Mouse (Mus musculus): ENCODE results near the gene Filip1l. TPM values are rescaled to one million over a fixed set of nuclear protein-coding genes. Genes with fewer than 3 reads are reported as not detected.

The Filip1l gene
- polyA plus RNA-seq, 1 experiment = 11.0 TPM

DNA sequence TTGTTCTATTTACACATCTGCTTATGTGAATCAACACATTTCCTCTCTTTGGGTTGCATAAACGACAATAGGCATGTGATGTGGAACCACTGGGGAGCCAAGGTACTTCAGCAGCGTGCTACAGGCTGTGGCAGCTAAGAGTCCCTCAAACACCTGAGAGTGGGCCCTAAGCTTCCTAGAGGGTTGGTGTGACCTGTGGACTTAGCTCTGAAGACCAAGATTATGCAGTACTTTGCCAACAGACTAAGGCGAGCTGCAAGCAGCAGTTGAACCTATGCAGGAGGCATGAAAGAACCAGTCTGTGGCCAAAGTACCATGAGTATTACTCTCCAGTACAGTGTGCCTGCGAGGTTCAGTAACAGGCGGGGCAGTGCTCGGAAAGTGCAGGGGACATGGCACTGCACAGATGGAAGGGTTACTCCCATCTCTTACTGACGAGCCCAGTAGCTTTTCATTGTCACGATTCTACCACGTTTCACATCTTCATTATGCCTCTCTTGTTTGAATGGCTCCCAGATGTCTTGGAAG is 112.6 kb downstream of the Filip1l start:
- no peak for DNase-seq (ENCODE audit: low read depth, low spot score)
- WGBS = 88% methylated on average over 9 of the region's 9 CpGs

DNA sequence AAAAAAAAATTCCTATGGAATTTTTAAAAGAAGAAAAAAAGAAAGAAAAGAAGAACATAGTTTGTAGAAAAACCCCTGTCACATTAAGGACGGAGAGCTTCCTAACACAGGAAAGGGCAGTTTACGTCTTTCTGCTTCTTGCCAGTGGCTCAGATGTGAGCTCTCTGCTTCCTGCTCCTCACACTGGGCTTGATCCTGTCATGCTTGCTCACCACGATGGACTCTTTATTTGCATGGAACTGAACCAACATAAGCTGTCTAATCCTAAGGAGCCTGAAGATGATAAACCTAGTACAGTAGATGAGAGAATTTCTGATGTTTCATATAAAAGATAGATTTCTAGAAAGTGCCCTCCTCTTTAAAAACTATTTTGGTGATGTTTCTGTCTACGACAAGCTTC is 116.4 kb downstream of the Filip1l start:
- 71% methylated on average over 4 of the region's 4 CpGs for WGBS
- DNase-seq (ENCODE audit: low read depth, low spot score) = no peak

DNA sequence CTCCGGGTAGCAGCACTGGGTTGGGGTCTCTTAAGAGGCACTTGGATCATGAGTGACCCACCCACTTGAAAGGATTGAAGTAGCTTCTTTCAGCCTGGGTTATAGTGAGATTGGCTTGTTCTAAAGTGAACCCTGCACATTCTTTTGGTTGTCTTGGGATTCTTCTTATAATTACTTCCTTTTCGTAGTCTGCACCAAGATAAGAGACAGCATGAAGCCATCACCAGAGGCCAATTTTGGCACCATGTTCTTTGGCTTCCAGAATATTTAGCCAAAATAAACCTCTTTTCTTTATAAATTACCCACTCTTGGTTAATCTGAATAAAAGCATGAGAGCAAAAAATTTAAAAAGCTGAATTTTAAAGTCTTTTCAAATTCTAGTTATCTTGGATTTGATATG is 117.0 kb downstream of the Filip1l start:
- no peak for DNase-seq (ENCODE audit: low read depth, low spot score)
- 86% methylated on average over 2 of the region's 2 CpGs for WGBS

DNA sequence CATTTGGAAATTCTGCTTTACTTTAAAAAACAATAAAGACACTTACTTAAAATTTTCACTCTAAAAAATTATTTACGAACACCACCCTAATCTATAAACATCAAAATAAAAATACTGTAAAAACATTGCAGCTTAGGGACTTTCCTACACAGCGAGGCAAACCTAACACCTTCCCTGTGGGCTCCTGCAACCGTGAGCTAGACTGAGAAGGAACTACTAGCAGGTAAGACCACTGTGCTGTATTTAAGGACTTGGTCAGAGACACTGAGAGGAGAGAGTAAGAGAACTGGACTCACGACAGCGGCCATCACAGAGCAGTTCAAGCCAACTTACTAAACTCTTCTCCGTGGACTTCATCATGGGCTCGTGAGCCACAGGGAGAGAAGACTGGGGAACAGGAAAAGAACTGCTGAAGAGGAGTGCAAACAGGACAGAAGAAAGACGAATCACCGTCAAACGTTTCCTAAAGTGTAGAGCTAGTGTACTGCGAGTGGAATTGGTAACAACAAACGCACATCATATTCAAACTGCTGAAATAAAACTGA is 117.5 kb downstream of the Filip1l start:
- 85% methylated on average over 12 of the region's 12 CpGs for WGBS
- no peak for DNase-seq (ENCODE audit: low read depth, low spot score)

DNA sequence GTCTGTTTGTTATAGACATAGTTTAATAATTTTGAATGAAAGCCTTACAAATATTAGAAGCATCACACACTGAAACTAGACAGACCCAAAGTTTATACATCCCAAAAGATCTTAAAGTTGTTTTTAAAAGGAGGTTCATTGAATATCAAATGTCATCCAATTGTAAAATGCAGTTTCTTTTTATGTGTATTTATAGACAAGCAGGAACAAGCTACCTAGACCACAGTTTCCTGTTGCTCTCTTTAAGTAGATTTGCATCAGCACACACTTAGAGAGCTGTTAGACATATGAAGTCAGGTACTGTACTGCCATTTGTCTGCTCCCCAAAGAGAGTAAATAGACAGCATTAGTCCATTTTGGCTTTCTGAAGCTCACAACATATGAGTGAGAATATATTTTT is 118.2 kb downstream of the Filip1l start:
- DNase-seq (ENCODE audit: low read depth, low spot score) = no peak

DNA sequence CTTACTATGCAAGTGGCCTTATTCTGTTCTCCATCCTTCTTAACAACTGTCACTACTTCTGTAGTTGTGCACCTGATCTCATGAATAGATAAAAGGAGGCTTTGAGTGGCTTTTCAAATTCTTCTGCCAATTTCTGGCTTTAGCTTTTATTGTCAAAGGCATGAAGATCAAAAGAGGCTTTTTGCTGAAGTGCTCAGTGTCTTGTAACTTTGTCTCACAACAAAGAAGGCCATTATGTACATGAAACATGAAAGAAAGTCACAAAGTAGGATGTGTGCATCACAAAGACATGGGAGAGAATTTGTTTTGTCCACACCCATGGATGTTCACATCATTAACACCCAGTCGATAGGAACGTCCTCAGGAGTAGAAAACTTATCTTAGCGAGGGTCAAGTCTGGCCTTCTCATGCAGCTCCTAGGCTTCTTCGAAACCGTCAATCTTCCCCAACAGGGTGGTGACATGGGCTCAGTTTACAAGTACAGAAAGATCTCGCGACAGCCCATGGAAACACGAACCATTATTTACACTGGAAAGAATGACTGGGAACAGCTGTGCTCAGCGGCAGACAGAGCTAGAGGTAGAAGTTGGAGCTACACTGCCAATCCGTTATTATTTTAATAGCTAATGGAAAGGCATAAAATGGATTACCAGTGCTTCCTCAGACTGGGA is 120.7 kb downstream of the Filip1l start:
- no peak for DNase-seq (ENCODE audit: low read depth, low spot score)
- 72% methylated on average over 10 of the region's 10 CpGs for WGBS

DNA sequence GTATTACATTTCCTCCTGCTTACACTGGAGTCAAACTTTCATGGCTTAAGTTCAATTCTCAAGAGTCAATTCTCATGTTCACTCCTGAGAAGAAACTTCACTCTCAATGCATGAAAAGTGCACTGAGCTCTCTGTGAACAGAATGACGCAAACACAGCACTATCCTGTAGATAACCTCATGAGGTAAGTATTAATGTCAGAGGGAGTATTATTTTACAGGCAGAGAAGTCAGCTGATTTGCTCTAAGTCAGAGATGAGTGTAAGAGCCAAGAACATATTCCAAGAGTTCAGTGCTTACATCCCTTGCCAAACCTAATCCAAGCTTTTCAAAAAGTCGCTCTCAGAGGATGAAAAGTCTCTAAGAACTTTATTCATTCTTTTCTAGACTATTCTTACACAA is 125.6 kb downstream of the Filip1l start:
- DNase-seq (ENCODE audit: low read depth, low spot score) = no peak
- 74% methylated on average over 2 of the region's 2 CpGs for WGBS

DNA sequence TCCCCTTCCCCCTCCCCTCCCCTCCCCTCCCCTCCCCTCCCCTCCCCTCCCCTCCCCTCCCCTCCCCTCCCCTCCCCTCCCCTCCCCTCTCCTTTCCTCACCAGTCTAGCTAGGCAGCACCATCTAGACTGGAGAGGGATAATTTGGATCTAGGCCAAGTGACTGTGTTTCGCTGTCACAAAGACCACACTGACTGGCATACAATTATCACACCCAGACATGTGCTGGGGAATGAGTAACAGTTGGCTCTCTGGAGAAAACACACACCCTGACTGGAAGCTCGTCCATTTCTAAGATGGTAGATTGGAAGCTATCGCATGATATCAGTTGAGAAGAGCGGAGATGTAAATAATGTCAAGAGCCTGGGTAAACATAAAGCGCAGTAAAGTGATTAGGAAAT is 126.9 kb downstream of the Filip1l start:
- DNase-seq (ENCODE audit: low read depth, low spot score) = no peak
- 24% methylated on average over 5 of the region's 5 CpGs for WGBS

DNA sequence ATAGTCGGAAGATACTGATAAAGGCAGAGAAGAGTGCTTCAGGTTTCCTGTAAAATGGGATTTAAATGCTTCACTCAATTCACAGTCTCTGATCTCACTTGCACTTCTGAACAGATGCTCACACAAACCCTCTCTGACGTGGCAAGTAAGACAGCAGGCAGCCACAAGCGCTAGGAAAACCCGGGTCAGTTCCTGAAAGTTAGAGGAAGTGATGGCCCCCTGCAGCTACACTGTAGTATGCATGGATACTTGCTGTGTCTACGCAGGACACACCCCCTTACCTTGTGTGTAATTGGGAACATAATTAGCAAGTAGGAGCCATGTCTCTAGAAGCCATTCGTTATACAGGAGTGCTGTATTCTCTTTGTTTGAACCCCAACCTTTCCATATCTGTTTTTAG is 129.4 kb downstream of the Filip1l start:
- DNase-seq (ENCODE audit: low read depth, low spot score) = no peak
- WGBS = 80% methylated on average over 6 of the region's 6 CpGs

DNA sequence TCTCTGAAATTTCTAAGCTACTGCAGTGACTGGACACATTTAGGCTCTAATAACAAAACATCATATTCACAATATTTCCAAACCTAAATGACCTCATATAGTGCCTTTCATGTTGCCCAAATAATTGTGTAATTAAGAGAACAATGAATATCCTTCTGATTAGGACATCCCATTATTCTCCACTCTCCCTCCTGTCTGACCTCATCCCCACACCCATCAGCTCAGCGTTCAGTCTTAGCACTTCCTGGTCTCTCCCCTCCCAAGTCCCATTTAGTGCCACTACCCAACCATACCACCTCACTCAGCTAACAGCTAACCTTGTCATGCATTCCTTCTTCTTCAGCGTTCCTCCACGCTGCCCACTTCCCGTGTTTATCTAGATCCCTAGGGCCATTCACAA is 130.0 kb downstream of the Filip1l start:
- 58% methylated on average over 4 of the region's 4 CpGs for WGBS
- no peak for DNase-seq (ENCODE audit: low read depth, low spot score)

DNA sequence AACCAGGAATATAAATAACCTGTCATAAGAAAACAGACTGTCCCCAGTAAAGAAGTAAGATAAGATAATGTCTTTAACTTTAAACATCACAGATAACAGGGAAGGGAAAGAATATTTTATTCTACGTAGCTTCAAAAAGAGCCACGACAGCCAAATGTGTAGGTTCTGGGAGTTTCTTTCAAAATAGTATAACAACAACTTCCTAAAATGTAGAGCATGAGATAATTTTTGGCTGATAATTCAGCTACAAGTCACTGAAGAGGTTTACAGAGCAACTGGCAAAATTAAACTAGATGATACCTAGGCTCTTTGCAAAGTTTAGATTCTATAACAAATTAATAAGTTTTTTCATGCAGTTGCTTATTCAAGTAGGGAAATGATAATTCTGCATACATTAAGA is 130.6 kb downstream of the Filip1l start:
- WGBS = 65% methylated on average over 2 of the region's 2 CpGs

DNA sequence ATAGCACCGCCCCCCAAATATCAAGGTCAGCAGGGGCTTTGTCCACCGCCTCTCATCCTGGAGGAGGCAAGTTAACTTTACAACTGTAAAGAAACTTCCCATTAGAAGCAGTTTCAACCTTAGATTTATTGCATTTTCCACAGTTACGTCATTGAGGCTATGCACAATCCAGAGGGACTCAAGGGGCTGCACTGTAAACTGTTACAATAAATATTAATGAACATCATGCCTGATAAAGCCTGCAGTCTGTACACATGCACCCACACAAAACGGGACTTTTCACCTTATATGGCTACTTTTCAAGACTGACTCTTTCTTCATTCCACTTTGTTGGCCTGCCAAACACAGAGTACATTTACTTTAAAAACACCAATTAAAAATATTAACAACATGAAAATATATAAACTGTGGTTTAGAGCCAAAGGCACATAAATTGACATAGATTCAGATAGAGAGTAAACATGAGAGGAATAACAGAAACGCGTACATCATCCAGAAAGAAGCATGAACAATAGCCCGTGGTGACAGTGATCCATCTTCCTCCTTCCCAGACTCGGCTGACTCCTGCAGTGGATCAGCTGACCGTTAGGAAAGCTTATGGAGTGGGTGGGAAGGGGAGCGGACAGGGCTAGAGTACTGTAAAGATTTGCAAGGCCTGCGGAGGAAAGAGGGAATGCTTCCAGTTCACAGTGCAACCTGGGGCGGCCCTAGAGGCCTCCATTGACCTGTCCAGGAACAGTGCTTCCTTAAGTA is 131.3 kb downstream of the Filip1l start:
- WGBS = 69% methylated on average over 12 of the region's 12 CpGs
- DNase-seq (ENCODE audit: low read depth, low spot score) = no peak

More for the DNA sequence above, 130.6 kb downstream of the Filip1l start:
- no peak for DNase-seq (ENCODE audit: low read depth, low spot score)

DNA sequence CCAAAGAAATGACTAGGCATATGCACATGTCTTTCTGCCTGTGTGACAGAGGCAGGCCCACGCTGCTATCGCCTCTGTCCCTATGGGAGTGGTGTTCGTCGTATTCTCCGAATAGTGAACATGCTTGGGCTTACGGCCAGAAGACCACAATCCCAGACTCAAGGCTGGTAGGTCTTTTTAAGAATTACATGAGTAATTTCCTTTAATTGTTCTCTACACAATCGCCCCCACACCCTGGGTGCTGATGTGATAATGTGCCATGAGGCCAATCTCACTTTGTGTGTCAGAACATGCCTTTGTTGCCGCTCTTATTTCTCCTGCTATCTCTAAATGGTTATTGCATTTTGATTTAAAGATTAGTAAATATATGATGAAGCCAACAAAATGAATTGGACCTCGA is 132.4 kb downstream of the Filip1l start:
- no peak for DNase-seq (ENCODE audit: low read depth, low spot score)
- WGBS = 75% methylated on average over 9 of the region's 9 CpGs

DNA sequence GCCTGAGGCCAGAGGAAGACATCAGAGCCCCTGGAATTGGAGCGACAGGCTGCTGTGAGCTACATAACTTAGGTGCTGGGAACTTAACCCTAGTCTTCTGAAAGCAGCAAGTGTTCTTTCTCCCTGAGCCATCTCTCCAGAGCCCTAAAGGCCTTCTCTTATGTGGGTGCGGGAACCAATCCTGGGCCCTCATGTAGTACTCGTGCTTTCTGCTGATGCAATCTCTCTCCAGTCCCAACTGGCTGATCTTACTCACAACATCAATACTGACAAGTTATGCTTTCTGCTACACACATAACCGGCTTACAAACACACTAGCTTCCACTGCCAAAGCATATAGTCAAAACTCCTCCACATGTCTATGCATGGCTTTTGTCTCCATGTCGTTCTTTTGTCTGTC is 133.4 kb downstream of the Filip1l start:
- no peak for DNase-seq (ENCODE audit: low read depth, low spot score)
- WGBS = 87% methylated on average over 5 of the region's 5 CpGs

DNA sequence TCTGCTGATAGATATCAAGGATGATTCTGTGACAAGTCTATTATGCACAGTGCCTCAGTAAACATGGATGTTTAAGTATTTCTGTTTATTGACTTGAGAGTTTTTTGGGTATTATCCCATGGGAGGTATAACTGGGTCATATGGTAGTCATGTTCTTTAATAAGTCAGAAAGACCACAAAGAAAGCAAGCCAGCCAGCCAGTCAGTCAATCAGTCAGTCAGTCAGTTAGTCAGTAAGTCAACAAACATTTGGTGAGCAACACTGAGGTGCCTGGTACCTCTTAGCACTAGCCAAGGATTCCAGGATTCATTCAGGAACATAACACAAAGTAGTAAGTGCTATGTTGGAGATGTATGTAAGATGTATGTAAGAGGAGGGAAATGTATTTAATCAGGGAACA is 135.8 kb downstream of the Filip1l start:
- no peak for DNase-seq (ENCODE audit: low read depth, low spot score)

DNA sequence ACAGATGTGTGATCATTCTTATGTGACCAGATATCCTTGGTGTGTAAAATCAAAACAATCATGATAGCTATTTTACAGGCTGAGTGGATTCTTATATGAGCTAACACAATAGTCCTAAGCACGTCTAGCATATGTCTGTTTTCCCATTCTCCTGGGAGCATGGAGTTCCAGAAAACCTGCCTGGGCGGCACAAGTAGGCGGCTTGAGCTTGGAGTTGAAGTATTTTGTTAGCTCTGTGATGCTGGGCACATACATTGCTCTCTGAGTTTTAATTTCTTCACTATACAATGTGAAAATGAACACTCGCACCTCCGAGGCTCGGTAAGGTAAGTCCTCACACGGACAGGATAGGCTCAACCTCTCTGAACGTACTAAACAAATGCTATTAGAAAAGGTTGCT is 137.8 kb downstream of the Filip1l start:
- no peak for DNase-seq (ENCODE audit: low read depth, low spot score)
- 97% methylated on average over 8 of the region's 8 CpGs for WGBS

DNA sequence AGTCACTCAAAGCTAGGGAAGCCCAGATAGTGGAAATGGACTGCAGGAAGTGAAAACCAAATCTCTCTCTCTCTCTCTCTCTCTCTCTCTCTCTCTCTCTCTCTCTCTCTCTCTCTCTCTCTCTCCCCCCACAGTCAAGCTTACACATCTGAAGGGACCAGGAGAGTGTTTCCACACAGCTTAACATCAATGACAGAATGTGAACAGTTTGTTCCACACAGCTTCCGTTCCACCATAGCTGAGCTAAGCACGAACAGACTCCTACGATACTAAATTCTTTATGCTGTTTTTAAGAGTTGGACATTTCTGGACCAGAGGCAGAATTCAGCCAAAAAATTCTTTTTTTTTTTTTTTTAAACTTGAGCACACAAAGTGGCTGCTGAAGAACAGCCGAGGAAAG is 139.0 kb downstream of the Filip1l start:
- 87% methylated on average over 4 of the region's 4 CpGs for WGBS
- no peak for DNase-seq (ENCODE audit: low read depth, low spot score)

DNA sequence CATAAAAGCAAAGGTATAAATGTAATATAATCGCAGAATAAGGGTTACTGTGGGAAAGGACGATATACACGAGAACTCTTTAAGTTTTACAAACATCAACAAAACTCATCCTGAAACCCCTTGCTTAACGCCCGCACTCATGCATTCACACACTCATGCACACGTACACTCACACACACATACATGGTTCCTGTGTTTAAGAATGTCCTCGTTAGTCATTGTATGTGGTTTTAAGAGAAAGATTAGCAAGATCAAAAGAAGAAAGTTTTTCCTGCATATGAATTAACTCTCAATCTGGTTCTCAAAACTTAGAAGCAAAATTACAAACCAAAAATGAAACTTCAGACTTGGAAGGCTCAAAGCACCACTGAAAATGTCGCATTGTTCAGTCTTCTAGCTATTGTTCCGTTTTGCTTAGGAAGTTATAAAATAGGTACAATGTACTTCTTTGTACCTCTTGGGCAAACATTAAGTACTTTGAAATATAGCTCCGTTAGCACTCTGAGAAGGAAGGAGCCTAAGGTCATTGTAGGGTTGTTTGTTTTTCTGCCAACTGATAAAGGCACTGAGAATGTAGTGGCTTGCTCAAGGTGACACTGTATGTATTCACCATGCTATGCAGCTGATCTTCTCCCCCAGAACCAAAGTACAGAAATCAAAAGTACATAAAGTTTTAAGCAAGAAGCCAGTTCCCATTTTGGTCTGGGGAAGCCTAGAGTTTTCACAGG is 142.7 kb downstream of the Filip1l start:
- no peak for DNase-seq (ENCODE audit: low read depth, low spot score)
- WGBS = 34% methylated on average over 10 of the region's 10 CpGs

DNA sequence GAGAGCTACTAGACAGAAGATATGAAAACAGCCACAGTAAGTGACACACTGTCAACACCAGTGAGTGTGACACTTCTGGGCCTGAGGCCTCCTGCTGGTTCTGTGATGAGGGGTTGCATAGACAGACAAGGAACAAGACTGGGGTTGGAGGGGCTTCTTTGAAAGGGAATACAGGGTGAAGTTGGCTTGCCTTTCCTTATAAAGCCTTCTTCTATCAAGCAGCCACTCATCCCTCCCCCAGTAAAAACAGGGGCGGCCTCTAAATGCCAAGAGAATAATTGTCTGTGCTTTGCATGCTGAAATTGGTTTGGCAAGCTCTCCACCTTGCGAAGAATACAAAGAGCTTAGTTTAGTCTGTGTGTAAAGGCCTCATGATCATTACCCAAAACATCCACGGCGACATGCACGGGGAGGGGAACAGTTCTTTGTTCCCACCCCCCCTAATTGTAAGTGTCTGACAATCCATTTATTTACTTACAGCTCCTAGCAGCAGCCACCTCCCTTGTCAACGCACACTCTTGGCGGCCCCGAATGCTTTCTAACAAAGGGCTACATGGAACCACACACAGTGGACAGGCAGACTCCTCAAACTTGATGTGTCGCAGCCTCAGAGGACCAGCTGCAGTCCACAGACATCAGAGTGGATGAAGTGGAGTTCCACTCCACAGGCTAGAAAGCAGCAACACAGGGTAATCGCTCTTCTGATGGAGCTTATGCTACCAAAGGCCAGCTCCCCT is 143.7 kb downstream of the Filip1l start:
- 34% methylated on average over 10 of the region's 10 CpGs for WGBS
- DNase-seq (ENCODE audit: low read depth, low spot score) = no peak

DNA sequence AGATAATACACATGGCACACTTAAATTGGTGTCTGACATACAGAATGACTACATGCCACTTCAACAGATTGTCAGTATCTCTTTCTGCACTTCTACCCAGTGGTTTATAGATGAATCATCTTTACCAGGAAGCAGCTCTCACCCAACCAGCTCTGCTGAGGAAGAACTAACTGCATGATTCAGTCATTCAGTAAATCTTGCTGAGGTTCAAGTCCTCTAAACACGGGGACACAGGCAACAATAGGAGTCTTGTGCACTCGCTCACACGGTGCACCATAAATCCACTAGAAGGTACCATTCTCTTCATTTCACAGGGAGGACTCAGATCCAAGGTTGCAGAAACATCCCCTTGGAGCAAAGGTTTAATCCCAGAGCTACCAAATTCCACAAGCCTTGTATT is 148.0 kb downstream of the Filip1l start:
- DNase-seq (ENCODE audit: low read depth, low spot score) = no peak
- 13% methylated on average over 3 of the region's 3 CpGs for WGBS
